Mouse (Mus musculus) megakaryocyte, embryonic 14.5 days (primary cell): ENCODE measurements around the gene Card10.

ENCODE experiments used
- FLI1 ChIP-seq: IDR thresholded peaks from 2 replicates; pipeline ENCODE4 v1.6.1; 2012; ENCODE audit warnings: low read length, inconsistent platforms, mixed read lengths
- GATA1 ChIP-seq: IDR thresholded peaks from 3 replicates; pipeline ENCODE4 v1.6.1; 2012; ENCODE audit warnings: mixed read lengths, low read length, inconsistent platforms, borderline replicate concordance

- no peak for TF ChIP-seq GATA1
- TF ChIP-seq FLI1 = no peak
Measured at GRCm38 (mm10) chr15:78789721-78790323, 13.0 kb downstream of the Card10 start.
